Mouse (Mus musculus): ENCODE measurements around the gene Diablo.

DNA sequence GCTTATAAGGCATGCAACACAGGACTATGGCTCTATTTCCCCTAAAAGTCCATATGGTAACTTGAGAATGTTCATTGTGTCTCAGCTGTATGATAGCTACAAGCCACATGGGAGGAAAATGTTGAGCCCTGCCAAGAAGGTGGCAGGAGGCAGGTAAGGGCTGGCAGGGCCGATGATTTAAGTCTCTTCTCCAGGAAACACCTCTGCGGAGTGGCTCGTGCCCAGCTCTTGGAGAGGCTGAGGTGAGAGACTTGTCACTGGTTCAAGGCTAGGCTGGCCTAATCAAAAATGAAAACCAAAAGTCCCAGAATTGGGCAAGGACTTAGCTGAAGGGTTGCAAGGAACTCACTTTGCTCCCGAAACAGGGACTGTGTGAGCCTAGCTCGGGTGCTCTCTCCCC is 13.8 kb downstream of the Diablo start, which contains the start of gene B3gnt4:
- TF ChIP-seq CEBPB (IDR thresholded peaks at IDR 0.05; ENCODE audit: insufficient read depth, poor library complexity, severe bottlenecking): no peak
- TF ChIP-seq POLR2A (IDR thresholded peaks at IDR 0.05; ENCODE audit: insufficient read length, low read depth): no peak
- no peak for TF ChIP-seq MYOG (IDR thresholded peaks at IDR 0.05; ENCODE audit: control insufficient read depth in 1 of 3, insufficient read depth in 1 of 3, insufficient read length in 2 of 3, low read depth in 2 of 3)
- TF ChIP-seq MAX (IDR thresholded peaks at IDR 0.05; ENCODE audit: low read depth): no peak
- TF ChIP-seq E2F4 (IDR thresholded peaks at IDR 0.05; ENCODE audit: insufficient read depth): no peak

Data from myocyte (in vitro differentiated cells).